Mouse (Mus musculus): ENCODE data around the gene Hnrnpa3. TPM values are rescaled to one million over a fixed set of nuclear protein-coding genes. Genes with fewer than 3 reads are reported as not detected.
A peak's percentile ranks its signal among the peaks of the same experiment; 100 is the strongest.

The Hnrnpa3 gene
- polyA plus RNA-seq, 1 experiment from 2014 or later = 260 TPM

GRCm38 (mm10) chr2:75643950-75644349, 15.1 kb upstream of the Hnrnpa3 start:
- H3K4me1 ChIP-seq (ENCODE audit: control insufficient read depth, insufficient read depth, low read length) = peaks cover 6% of the 10 kb centered on the region; the same call in 1 of the 2 replicates
- no peak overlapping the region for H3K27ac ChIP-seq (ENCODE audit: low read length)
- ATAC-seq (ENCODE audit: insufficient read depth, low FRiP score) = no peak
- no peaks in the 10 kb centered on the region for H3K36me3 ChIP-seq (ENCODE audit: control insufficient read depth, insufficient read depth, low read length)
- H3K4me2 ChIP-seq (ENCODE audit: low read depth, low read length) = no peak overlapping the region
- no peaks in the 10 kb centered on the region; the same call in 1 of the 2 replicates for H3K9me3 ChIP-seq (replicated peaks; ENCODE audit: control insufficient read depth, low read length)
- no peak overlapping the region for H3K4me3 ChIP-seq (replicated peaks; ENCODE audit: low read length)
- no peaks in the 10 kb centered on the region for H3K27me3 ChIP-seq (ENCODE audit: control insufficient read depth, insufficient read depth, low read length)
- H3K9ac ChIP-seq (ENCODE audit: low read length) = no peak overlapping the region
- 76% methylated on average over 6 of the region's 6 CpGs for WGBS

- no peak overlapping the region for H3K4me3 ChIP-seq (replicated peaks; ENCODE audit: low read length)
- 93% methylated on average over 12 of the region's 12 CpGs for WGBS
- H3K36me3 ChIP-seq (ENCODE audit: control insufficient read depth, insufficient read depth, low read length) = no peaks in the 10 kb centered on the region
- no peaks in the 10 kb centered on the region for H3K27me3 ChIP-seq (ENCODE audit: control insufficient read depth, insufficient read depth, low read length)
- no peak overlapping the region for H3K4me2 ChIP-seq (ENCODE audit: low read depth, low read length)
- no peaks in the 10 kb centered on the region; the same call in 1 of the 2 replicates for H3K9me3 ChIP-seq (replicated peaks; ENCODE audit: control insufficient read depth, low read length)
- no peak for ATAC-seq (ENCODE audit: insufficient read depth, low FRiP score)
- H3K9ac ChIP-seq (ENCODE audit: low read length) = no peak overlapping the region
- H3K4me1 ChIP-seq (ENCODE audit: control insufficient read depth, insufficient read depth, low read length) = peaks cover 6% of the 10 kb centered on the region; the same call in 1 of the 2 replicates
- no peak overlapping the region for H3K27ac ChIP-seq (ENCODE audit: low read length)
Observed at GRCm38 (mm10) chr2:75645251-75645650, 13.8 kb upstream of the Hnrnpa3 start.

- 90% methylated on average over 1 of the region's 1 CpGs for WGBS
- ATAC-seq (ENCODE audit: insufficient read depth, low FRiP score) = no peak
- no peak overlapping the region for H3K4me2 ChIP-seq (ENCODE audit: low read depth, low read length)
- no peaks in the 10 kb centered on the region for H3K4me1 ChIP-seq (ENCODE audit: control insufficient read depth, insufficient read depth, low read length)
- no peak overlapping the region for H3K9ac ChIP-seq (ENCODE audit: low read length)
- no peak overlapping the region for H3K4me3 ChIP-seq (replicated peaks; ENCODE audit: low read length)
- no peaks in the 10 kb centered on the region for H3K9me3 ChIP-seq (replicated peaks; ENCODE audit: control insufficient read depth, low read length)
- no peak overlapping the region for H3K27ac ChIP-seq (ENCODE audit: low read length)
- H3K27me3 ChIP-seq (ENCODE audit: control insufficient read depth, insufficient read depth, low read length) = no peaks in the 10 kb centered on the region
- no peaks in the 10 kb centered on the region for H3K36me3 ChIP-seq (ENCODE audit: control insufficient read depth, insufficient read depth, low read length)
Observed at GRCm38 (mm10) chr2:75650437-75650836, 8.6 kb upstream of the Hnrnpa3 start.

- H3K27ac ChIP-seq (ENCODE audit: low read length) = no peak overlapping the region
- peaks cover 5% of the 10 kb centered on the region; the same call in 1 of the 2 replicates for H3K4me1 ChIP-seq (ENCODE audit: control insufficient read depth, insufficient read depth, low read length)
- H3K4me3 ChIP-seq (replicated peaks; ENCODE audit: low read length) = no peak overlapping the region
- no peaks in the 10 kb centered on the region for H3K27me3 ChIP-seq (ENCODE audit: control insufficient read depth, insufficient read depth, low read length)
- no peak overlapping the region for H3K9ac ChIP-seq (ENCODE audit: low read length)
- ATAC-seq (ENCODE audit: insufficient read depth, low FRiP score) = no peak
- no peaks in the 10 kb centered on the region for H3K36me3 ChIP-seq (ENCODE audit: control insufficient read depth, insufficient read depth, low read length)
- no peaks in the 10 kb centered on the region for H3K9me3 ChIP-seq (replicated peaks; ENCODE audit: control insufficient read depth, low read length)
- H3K4me2 ChIP-seq (ENCODE audit: low read depth, low read length) = no peak overlapping the region
Observed at GRCm38 (mm10) chr2:75653150-75653549, 5.9 kb upstream of the Hnrnpa3 start.

GRCm38 (mm10) chr2:75654679-75655078, 4.4 kb upstream of the Hnrnpa3 start:
- Histone ChIP-seq H3K4me1 (ENCODE audit: control insufficient read depth, insufficient read depth, low read length) (peaks cover 5% of the 10 kb centered on the region; the same call in 1 of the 2 replicates), H3K27me3 (ENCODE audit: control insufficient read depth, insufficient read depth, low read length) (no peaks in the 10 kb centered on the region), H3K4me2 (ENCODE audit: low read depth, low read length) (no peak overlapping the region), H3K9ac (ENCODE audit: low read length) (no peak overlapping the region), H3K9me3 (replicated peaks; ENCODE audit: control insufficient read depth, low read length) (no peaks in the 10 kb centered on the region), H3K36me3 (ENCODE audit: control insufficient read depth, insufficient read depth, low read length) (no peaks in the 10 kb centered on the region), H3K4me3 (replicated peaks; ENCODE audit: low read length) (no peak overlapping the region), H3K27ac (ENCODE audit: low read length) (no peak overlapping the region)
- ATAC-seq (ENCODE audit: insufficient read depth, low FRiP score) = no peak
- 86% methylated on average over 1 of the region's 1 CpGs for WGBS

- no peaks in the 10 kb centered on the region for H3K27me3 ChIP-seq (ENCODE audit: control insufficient read depth, insufficient read depth, low read length)
- no peak overlapping the region for H3K4me3 ChIP-seq (replicated peaks; ENCODE audit: low read length)
- no peak overlapping the region for H3K9ac ChIP-seq (ENCODE audit: low read length)
- no peaks in the 10 kb centered on the region for H3K36me3 ChIP-seq (ENCODE audit: control insufficient read depth, insufficient read depth, low read length)
- H3K27ac ChIP-seq (ENCODE audit: low read length) = peak overlapping the region; percentile 93; the same call in 1 of the 2 replicates
- WGBS = 90% methylated on average over 5 of the region's 5 CpGs
- no peak overlapping the region for H3K4me2 ChIP-seq (ENCODE audit: low read depth, low read length)
- no peak for ATAC-seq (ENCODE audit: insufficient read depth, low FRiP score)
- peaks cover 13% of the 10 kb centered on the region for H3K4me1 ChIP-seq (ENCODE audit: control insufficient read depth, insufficient read depth, low read length)
- H3K9me3 ChIP-seq (replicated peaks; ENCODE audit: control insufficient read depth, low read length) = no peaks in the 10 kb centered on the region
Observed at GRCm38 (mm10) chr2:75656924-75657323, 2.1 kb upstream of the Hnrnpa3 start.

GRCm38 (mm10) chr2:75657907-75658691, 962 bp upstream of the Hnrnpa3 start:
- Histone ChIP-seq H3K9me3 (replicated peaks; ENCODE audit: control insufficient read depth, low read length) (no peaks in the 10 kb centered on the region), H3K36me3 (ENCODE audit: control insufficient read depth, insufficient read depth, low read length) (no peaks in the 10 kb centered on the region), H3K4me1 (ENCODE audit: control insufficient read depth, insufficient read depth, low read length) (peaks cover 13% of the 10 kb centered on the region), H3K9ac (ENCODE audit: low read length) (peak overlapping the region; percentile 79), H3K27me3 (ENCODE audit: control insufficient read depth, insufficient read depth, low read length) (no peaks in the 10 kb centered on the region), H3K27ac (ENCODE audit: low read length) (peak overlapping the region; percentile 93), H3K4me2 (ENCODE audit: low read depth, low read length) (peak overlapping the region; percentile 65), H3K4me3 (replicated peaks; ENCODE audit: low read length) (peak overlapping the region; percentile 53)
- ATAC-seq (ENCODE audit: insufficient read depth, low FRiP score) = no peak
- 3% methylated on average over 18 of the region's 18 CpGs for WGBS

GRCm38 (mm10) chr2:75659629-75659960, 534 bp downstream of the Hnrnpa3 start:
- Histone ChIP-seq H3K4me2 (ENCODE audit: low read depth, low read length) (peak overlapping the region; percentile 90; the same call in 1 of the 2 replicates), H3K9ac (ENCODE audit: low read length) (peak overlapping the region; percentile 100), H3K4me3 (replicated peaks; ENCODE audit: low read length) (peak overlapping the region; percentile 75), H3K9me3 (replicated peaks; ENCODE audit: control insufficient read depth, low read length) (no peaks in the 10 kb centered on the region), H3K36me3 (ENCODE audit: control insufficient read depth, insufficient read depth, low read length) (peaks cover 10% of the 10 kb centered on the region), H3K27ac (ENCODE audit: low read length) (peak overlapping the region; percentile 98), H3K4me1 (ENCODE audit: control insufficient read depth, insufficient read depth, low read length) (peaks cover 13% of the 10 kb centered on the region), H3K27me3 (ENCODE audit: control insufficient read depth, insufficient read depth, low read length) (no peaks in the 10 kb centered on the region)
- ATAC-seq (ENCODE audit: insufficient read depth, low FRiP score) = peak; percentile 73
- under 1% methylated on average over 45 of the region's 47 CpGs for WGBS

- H3K9me3 ChIP-seq (replicated peaks; ENCODE audit: control insufficient read depth, low read length) = no peaks in the 10 kb centered on the region
- WGBS = 2% methylated on average over 15 of the region's 15 CpGs
- peaks cover 12% of the 10 kb centered on the region for H3K36me3 ChIP-seq (ENCODE audit: control insufficient read depth, insufficient read depth, low read length)
- peak overlapping the region; percentile 98; the same call in 1 of the 2 replicates for H3K27ac ChIP-seq (ENCODE audit: low read length)
- peak overlapping the region; percentile 100 for H3K9ac ChIP-seq (ENCODE audit: low read length)
- peak overlapping the region; percentile 75 for H3K4me3 ChIP-seq (replicated peaks; ENCODE audit: low read length)
- peaks cover 13% of the 10 kb centered on the region for H3K4me1 ChIP-seq (ENCODE audit: control insufficient read depth, insufficient read depth, low read length)
- H3K4me2 ChIP-seq (ENCODE audit: low read depth, low read length) = peak overlapping the region; percentile 90
- H3K27me3 ChIP-seq (ENCODE audit: control insufficient read depth, insufficient read depth, low read length) = no peaks in the 10 kb centered on the region
- ATAC-seq (ENCODE audit: insufficient read depth, low FRiP score) = no peak
Observed at GRCm38 (mm10) chr2:75660255-75660948, 1.3 kb downstream of the Hnrnpa3 start.

All from stomach, embryonic 16.5 days (tissue).